In the genomic region with DNA sequence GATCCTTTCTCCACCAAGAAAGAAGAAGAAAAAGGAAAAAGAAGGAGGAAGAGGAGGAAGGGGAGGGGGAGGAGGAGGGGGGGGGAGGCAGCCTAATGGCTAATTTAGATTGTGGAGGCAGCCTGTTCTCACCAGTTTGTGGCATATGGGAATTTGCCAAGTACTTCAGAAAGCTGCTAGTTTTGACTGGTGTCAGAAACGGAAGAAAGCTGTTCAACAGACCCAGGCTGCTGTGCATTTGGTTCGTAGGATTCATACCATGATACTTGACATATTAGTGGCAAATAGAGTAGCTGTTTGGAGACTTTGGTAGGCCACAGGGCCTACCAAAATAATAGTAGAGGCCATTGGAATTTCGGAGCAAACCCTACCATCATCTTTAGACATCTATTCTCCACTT, we compare ENCODE assay signal across 10 mouse cellular contexts.
"Had no signal": no experiment of that assay in that cellular context is flagged by ENCODE, and none has a peak within 500 bp of the region (broad histone marks: within the 10 kb centered on the region; RNA-seq: fewer than 3 reads in every experiment).

No protein-coding gene starts in this region.

- H3K4me2 ChIP-seq: intestine, embryonic 15.5 days; limb, embryonic 15.5 days; liver, embryonic 13.5 days; midbrain, embryonic 13.5 days had no signal

- H3K4me3 ChIP-seq: intestine, embryonic 15.5 days; left cerebral cortex, adult 2 months; limb, embryonic 15.5 days; liver, embryonic 13.5 days; midbrain, embryonic 13.5 days had no signal

- ATAC-seq: intestine, embryonic 15.5 days; liver, postnatal 0 days; midbrain, embryonic 13.5 days had no signal

- H3K9ac ChIP-seq: intestine, embryonic 15.5 days; limb, embryonic 15.5 days; liver, embryonic 13.5 days; liver, postnatal 0 days; midbrain, embryonic 13.5 days had no signal

- H3K4me1 ChIP-seq: intestine, embryonic 15.5 days; limb, embryonic 15.5 days; liver, embryonic 13.5 days; midbrain, embryonic 13.5 days had no signal

- H3K36me3 ChIP-seq: intestine, embryonic 15.5 days; limb, embryonic 15.5 days; liver, embryonic 13.5 days; midbrain, embryonic 13.5 days had no signal

- DNase-seq: kidney, adult 8-10 months; kidney, postnatal 10 days; liver, embryonic 13.5 days; liver, postnatal 0 days; right cerebral cortex, postnatal 14 days; thymus, postnatal 36 days had no signal

- H3K27me3 ChIP-seq: intestine, embryonic 15.5 days; limb, embryonic 15.5 days; liver, embryonic 13.5 days; midbrain, embryonic 13.5 days had no signal

- H3K9me3 ChIP-seq: intestine, embryonic 15.5 days; limb, embryonic 15.5 days; liver, embryonic 13.5 days had no signal

- H3K27ac ChIP-seq: intestine, embryonic 15.5 days; left cerebral cortex, adult 2 months; limb, embryonic 15.5 days; liver, embryonic 13.5 days; midbrain, embryonic 13.5 days had no signal
